Comparison of ENCODE assay signal across 19 mouse cellular contexts in the genomic region with DNA sequence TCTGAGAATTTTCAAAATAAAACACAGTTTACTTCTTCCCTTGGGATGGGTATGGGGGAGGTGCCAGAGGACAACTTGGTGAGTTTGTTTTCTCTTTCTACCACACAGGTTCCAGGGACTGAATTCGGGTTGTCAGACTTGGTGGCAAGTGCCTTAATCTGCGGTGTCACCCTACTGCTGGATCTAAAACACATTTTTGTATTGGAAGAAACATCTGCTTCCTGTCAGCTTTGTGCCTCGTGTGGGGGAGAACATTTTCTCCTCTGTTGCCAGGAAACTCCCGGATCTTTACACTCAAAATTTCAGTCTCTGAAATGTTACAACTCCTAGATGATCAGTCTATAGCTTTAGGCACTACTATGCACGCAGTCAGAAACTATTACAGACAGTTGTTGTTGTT.
DNase-seq lines count a peak whose midpoint lies in the region; ATAC-seq and TF ChIP-seq lines count a peak whose summit lies in the region.
"Had no signal": no experiment of that assay in that cellular context is flagged by ENCODE, and none has a peak within 500 bp of the region (broad histone marks: within the 10 kb centered on the region; RNA-seq: fewer than 3 reads in every experiment).

No protein-coding gene starts in this region.

- H3K4me1 ChIP-seq in heart, embryonic 12.5 days (replicated peaks), result no peaks in the 10 kb centered on the region
- no peaks in the 10 kb centered on the region for H3K4me1 ChIP-seq in kidney, postnatal 0 days (replicated peaks; ENCODE audit: insufficient read depth, low read length)
- H3K4me1 ChIP-seq in forebrain, embryonic 14.5 days (ENCODE audit: control insufficient read depth, insufficient read depth, low read length), result no peaks in the 10 kb centered on the region
- H3K4me1 ChIP-seq: embryonic facial prominence, embryonic 10.5 days; forebrain, embryonic 13.5 days; hindbrain, embryonic 12.5 days had no signal

- 53% methylated on average over 5 of the region's 5 CpGs for WGBS in heart, embryonic 12.5 days
- WGBS in kidney, postnatal 0 days, result 27% methylated on average over 5 of the region's 5 CpGs
- WGBS in forebrain, embryonic 14.5 days, result 85% methylated on average over 5 of the region's 5 CpGs

- H3K4me2 ChIP-seq in heart, embryonic 12.5 days, result no peak overlapping the region
- H3K4me2 ChIP-seq in kidney, postnatal 0 days (ENCODE audit: low read length), result no peak overlapping the region
- no peak overlapping the region for H3K4me2 ChIP-seq in forebrain, embryonic 14.5 days (ENCODE audit: low read length)
- H3K4me2 ChIP-seq: forebrain, embryonic 13.5 days; hindbrain, embryonic 12.5 days had no signal

- no peaks in the 10 kb centered on the region for H3K27me3 ChIP-seq in heart, embryonic 12.5 days (replicated peaks)
- H3K27me3 ChIP-seq in kidney, postnatal 0 days (ENCODE audit: insufficient read depth, low read length), result no peaks in the 10 kb centered on the region
- H3K27me3 ChIP-seq in forebrain, embryonic 14.5 days (replicated peaks; ENCODE audit: control insufficient read depth, insufficient read depth, low read length), result no peaks in the 10 kb centered on the region
- H3K27me3 ChIP-seq: forebrain, embryonic 13.5 days; hindbrain, embryonic 12.5 days had no signal

- no peak for ATAC-seq in heart, embryonic 12.5 days (ENCODE audit: insufficient number of reproducible peaks, low FRiP score)
- no peak for ATAC-seq in kidney, postnatal 0 days (replicated peaks; ENCODE audit: low FRiP score, low read depth)
- ATAC-seq in forebrain, embryonic 14.5 days, result no peak
- ATAC-seq: forebrain, embryonic 13.5 days; hindbrain, embryonic 16.5 days; inflammation-experienced regulatory T-cells, adult 6 months had no signal

- H3K9me3 ChIP-seq in heart, embryonic 12.5 days (replicated peaks), result no peaks in the 10 kb centered on the region
- H3K9me3 ChIP-seq in kidney, postnatal 0 days (replicated peaks; ENCODE audit: low read length), result no peaks in the 10 kb centered on the region
- H3K9me3 ChIP-seq in forebrain, embryonic 14.5 days (replicated peaks; ENCODE audit: control insufficient read depth, low read length), result no peaks in the 10 kb centered on the region
- H3K9me3 ChIP-seq: embryonic facial prominence, embryonic 10.5 days; hindbrain, embryonic 12.5 days had no signal

- H3K9ac ChIP-seq in heart, embryonic 12.5 days, result no peak overlapping the region
- H3K9ac ChIP-seq in kidney, postnatal 0 days (ENCODE audit: low read depth, low read length), result no peak overlapping the region
- no peak overlapping the region for H3K9ac ChIP-seq in forebrain, embryonic 14.5 days (ENCODE audit: low read length)
- H3K9ac ChIP-seq: forebrain, embryonic 13.5 days; hindbrain, embryonic 12.5 days had no signal

- H3K27ac ChIP-seq in heart, embryonic 12.5 days (ENCODE audit: poor library complexity, severe bottlenecking), result no peak overlapping the region
- H3K27ac ChIP-seq in kidney, postnatal 0 days, result no peak overlapping the region
- no peak overlapping the region for H3K27ac ChIP-seq in forebrain, embryonic 14.5 days (ENCODE audit: low read depth, low read length)
- H3K27ac ChIP-seq: embryonic facial prominence, embryonic 10.5 days; forebrain, embryonic 13.5 days; hindbrain, embryonic 12.5 days had no signal

- no peak overlapping the region for H3K4me3 ChIP-seq in heart, embryonic 12.5 days
- H3K4me3 ChIP-seq in kidney, postnatal 0 days (replicated peaks; ENCODE audit: low read depth, low read length), result no peak overlapping the region
- no peak overlapping the region for H3K4me3 ChIP-seq in forebrain, embryonic 14.5 days (ENCODE audit: low read depth, low read length)
- H3K4me3 ChIP-seq: embryonic facial prominence, embryonic 10.5 days; forebrain, embryonic 13.5 days; hindbrain, embryonic 12.5 days had no signal

- DNase-seq in heart, adult 11 months, result peak; percentile 77
- peak; percentile 52 for DNase-seq in kidney, postnatal 0 days (ENCODE audit: low spot score)
- no peak for DNase-seq in kidney, postnatal 14 days
- DNase-seq in lung, postnatal 36 days, result peak; percentile 8
- no peak for DNase-seq in lung, postnatal 10 days
- no peak for DNase-seq in forebrain, embryonic 14.5 days (ENCODE audit: low spot score)
- DNase-seq: adrenal gland, postnatal 14 days; cerebellum, adult 11-12 months; cerebellum, adult 9-10 months; cerebellum, postnatal 25 days; gastrocnemius, postnatal 36 days; heart, adult 18-20 months; heart, postnatal 36 days had no signal

- no peak for TF ChIP-seq CTCF in kidney, postnatal 0 days (IDR thresholded peaks at IDR 0.05; ENCODE audit: low read depth)

- no peaks in the 10 kb centered on the region for H3K36me3 ChIP-seq in heart, embryonic 12.5 days
- H3K36me3 ChIP-seq in kidney, postnatal 0 days (ENCODE audit: insufficient read depth, low read length), result no peaks in the 10 kb centered on the region
- H3K36me3 ChIP-seq in forebrain, embryonic 14.5 days (ENCODE audit: control insufficient read depth, insufficient read depth, low read length), result no peaks in the 10 kb centered on the region
- H3K36me3 ChIP-seq: embryonic facial prominence, embryonic 10.5 days; hindbrain, embryonic 12.5 days had no signal

Comparison
In these comparisons a context has a peak if more than half of its experiments do, and no peak if none do; other contexts are left out.
1. DNase-seq: peak in heart, adult 11 months (single experiment), kidney, postnatal 0 days (single experiment) and lung, postnatal 36 days (single experiment); none in kidney, postnatal 14 days (single experiment), lung, postnatal 10 days (single experiment) and forebrain, embryonic 14.5 days (single experiment).